Mouse (Mus musculus): ENCODE measurements around the gene Svep1. TPM values are rescaled to one million over a fixed set of nuclear protein-coding genes. Genes with fewer than 3 reads are reported as not detected.

Gene Svep1
- polyA plus RNA-seq, 2 experiments: 0.29 to 0.34 TPM

DNA sequence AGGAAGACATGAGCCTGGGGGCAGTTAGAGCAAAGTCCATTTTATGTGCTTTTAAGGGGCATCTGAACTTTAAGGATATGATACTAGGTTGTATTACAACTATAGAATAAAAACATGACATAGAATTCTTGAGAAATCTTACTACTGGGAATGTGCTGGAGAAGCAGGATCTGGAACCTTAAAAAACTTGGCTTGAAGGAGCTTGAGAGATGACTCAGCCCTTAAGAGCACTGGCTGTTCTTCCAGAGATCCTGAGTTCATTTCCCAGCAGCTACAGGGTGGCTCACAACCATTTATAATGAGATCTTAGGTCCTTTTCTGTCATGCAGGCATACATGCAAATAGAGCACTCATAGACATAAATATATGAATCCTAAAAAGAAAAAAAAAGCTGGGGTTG, 151.0 kb downstream of the Svep1 start:
- Histone ChIP-seq H3K27ac (no peak overlapping the region), H3K9ac (replicated peaks) (no peak overlapping the region), H3K4me2 (ENCODE audit: low read depth) (no peak overlapping the region), H3K27me3 (ENCODE audit: control insufficient read depth, insufficient read depth, low read length) (no peaks in the 10 kb centered on the region), H3K36me3 (replicated peaks; ENCODE audit: control insufficient read depth, insufficient read depth, low read depth) (no peaks in the 10 kb centered on the region), H3K9me3 (ENCODE audit: control insufficient read depth, low read length) (no peaks in the 10 kb centered on the region), H3K4me1 (replicated peaks; ENCODE audit: control insufficient read depth in 2 of 2, insufficient read depth in 2 of 2, low read length in 1 of 2) (no peaks in the 10 kb centered on the region), H3K4me3 (ENCODE audit: insufficient read depth in 1 of 2, low read depth in 2 of 2, low read length in 2 of 2) (no peak overlapping the region)
- DNase-seq (ENCODE audit: low read depth in 3 of 3, low spot score in 3 of 3): no peak
- no peak for TF ChIP-seq EP300 (IDR thresholded peaks at IDR 0.05; ENCODE audit: low read depth)
- no peak for ATAC-seq (ENCODE audit: insufficient read depth)

DNA sequence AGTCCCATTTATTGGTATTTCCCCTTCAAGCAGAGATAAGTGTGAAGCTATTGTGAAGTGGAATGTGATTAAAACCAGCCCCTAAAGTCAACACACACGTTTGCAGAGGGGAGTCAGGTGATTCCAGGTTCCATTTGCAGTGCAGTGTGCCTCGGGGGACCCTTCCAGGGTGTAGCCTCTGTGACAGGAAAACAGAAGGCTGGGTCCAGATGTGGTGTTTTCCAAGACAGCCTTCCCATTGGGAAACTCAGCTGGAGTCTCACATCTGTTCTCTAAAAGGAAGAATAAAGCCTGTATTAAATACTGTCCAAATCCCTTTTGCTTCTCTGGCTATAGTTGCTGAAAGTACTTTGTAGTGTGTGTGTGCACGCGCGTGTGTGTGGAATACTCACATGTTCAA, 152.2 kb downstream of the Svep1 start:
- Histone ChIP-seq H3K9me3 (ENCODE audit: control insufficient read depth, low read length) (no peaks in the 10 kb centered on the region), H3K4me2 (ENCODE audit: low read depth) (no peak overlapping the region), H3K27me3 (ENCODE audit: control insufficient read depth, insufficient read depth, low read length) (no peaks in the 10 kb centered on the region), H3K4me1 (replicated peaks; ENCODE audit: control insufficient read depth in 2 of 2, insufficient read depth in 2 of 2, low read length in 1 of 2) (no peaks in the 10 kb centered on the region), H3K9ac (replicated peaks) (no peak overlapping the region), H3K4me3 (ENCODE audit: insufficient read depth in 1 of 2, low read depth in 2 of 2, low read length in 2 of 2) (no peak overlapping the region), H3K27ac (no peak overlapping the region), H3K36me3 (replicated peaks; ENCODE audit: control insufficient read depth, insufficient read depth, low read depth) (no peaks in the 10 kb centered on the region)
- no peak for ATAC-seq (ENCODE audit: insufficient read depth)
- no peak for DNase-seq (ENCODE audit: low read depth in 3 of 3, low spot score in 3 of 3)
- TF ChIP-seq EP300 (IDR thresholded peaks at IDR 0.05; ENCODE audit: low read depth) (no peak), CTCF (IDR thresholded peaks at IDR 0.05; ENCODE audit: low read depth) (no peak)
- 60% methylated on average over 5 of the region's 5 CpGs for WGBS (ENCODE audit: insufficient replicate concordance)

DNA sequence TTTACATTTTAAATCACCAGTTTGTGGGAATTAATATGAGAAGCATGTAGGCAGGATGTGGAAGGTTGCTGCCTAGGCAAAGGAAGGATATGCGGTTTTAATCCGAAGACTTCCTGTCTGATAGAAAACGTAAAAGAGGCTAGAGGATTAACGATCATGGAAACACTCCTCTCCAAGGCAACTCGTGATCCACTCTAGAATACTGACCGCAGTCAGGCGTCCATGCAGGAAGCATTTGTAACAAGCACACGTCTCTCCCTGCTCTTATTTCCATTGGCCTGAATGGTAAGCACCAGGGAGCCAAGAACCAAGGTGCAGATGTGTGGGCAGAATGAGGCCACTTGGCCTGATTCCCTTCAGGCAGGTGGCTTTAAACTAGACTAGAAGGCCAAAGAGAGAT, 155.9 kb downstream of the Svep1 start:
- Histone ChIP-seq H3K9me3 (ENCODE audit: control insufficient read depth, low read length) (no peaks in the 10 kb centered on the region), H3K27ac (no peak overlapping the region), H3K4me2 (ENCODE audit: low read depth) (no peak overlapping the region), H3K36me3 (replicated peaks; ENCODE audit: control insufficient read depth, insufficient read depth, low read depth) (no peaks in the 10 kb centered on the region), H3K27me3 (ENCODE audit: control insufficient read depth, insufficient read depth, low read length) (no peaks in the 10 kb centered on the region), H3K9ac (replicated peaks) (no peak overlapping the region), H3K4me1 (replicated peaks; ENCODE audit: control insufficient read depth in 2 of 2, insufficient read depth in 2 of 2, low read length in 1 of 2) (no peaks in the 10 kb centered on the region), H3K4me3 (ENCODE audit: insufficient read depth in 1 of 2, low read depth in 2 of 2, low read length in 2 of 2) (no peak overlapping the region)
- DNase-seq (ENCODE audit: low read depth in 3 of 3, low spot score in 3 of 3): no peak
- 36% methylated on average over 8 of the region's 8 CpGs for WGBS (ENCODE audit: insufficient replicate concordance)
- no peak for ATAC-seq (ENCODE audit: insufficient read depth)
- TF ChIP-seq EP300 (IDR thresholded peaks at IDR 0.05; ENCODE audit: low read depth) (no peak), CTCF (IDR thresholded peaks at IDR 0.05; ENCODE audit: low read depth) (no peak)

DNA sequence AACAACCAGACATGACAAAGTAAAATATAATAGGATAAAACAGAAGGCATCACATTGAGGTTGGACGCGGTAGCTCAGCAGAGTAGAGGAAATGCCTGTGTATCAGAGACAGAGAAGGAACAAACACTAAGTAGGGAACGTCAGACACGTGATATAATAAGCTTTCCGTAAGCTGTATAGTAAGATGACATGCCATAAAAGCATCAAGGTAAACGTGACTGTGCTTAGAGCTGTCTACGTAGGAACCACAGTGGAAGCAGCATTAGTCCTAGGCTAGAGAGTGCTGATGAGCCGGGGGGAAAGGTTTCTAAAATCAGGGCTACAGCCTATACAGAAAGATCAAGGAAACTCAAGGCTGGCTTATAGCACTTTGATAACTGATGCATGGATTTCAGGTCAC, 156.4 kb downstream of the Svep1 start:
- H3K9ac ChIP-seq (replicated peaks): no peak overlapping the region
- no peaks in the 10 kb centered on the region for H3K36me3 ChIP-seq (replicated peaks; ENCODE audit: control insufficient read depth, insufficient read depth, low read depth)
- no peaks in the 10 kb centered on the region for H3K4me1 ChIP-seq (replicated peaks; ENCODE audit: control insufficient read depth in 2 of 2, insufficient read depth in 2 of 2, low read length in 1 of 2)
- TF ChIP-seq EP300 (IDR thresholded peaks at IDR 0.05; ENCODE audit: low read depth) (no peak), CTCF (IDR thresholded peaks at IDR 0.05; ENCODE audit: low read depth) (no peak)
- no peak overlapping the region for H3K4me2 ChIP-seq (ENCODE audit: low read depth)
- DNase-seq (ENCODE audit: low read depth in 3 of 3, low spot score in 3 of 3) (no peak), ATAC-seq (ENCODE audit: insufficient read depth) (no peak)
- 51% methylated on average over 8 of the region's 8 CpGs for WGBS (ENCODE audit: insufficient replicate concordance)
- no peak overlapping the region for H3K4me3 ChIP-seq (ENCODE audit: insufficient read depth in 1 of 2, low read depth in 2 of 2, low read length in 2 of 2)
- no peaks in the 10 kb centered on the region for H3K27me3 ChIP-seq (ENCODE audit: control insufficient read depth, insufficient read depth, low read length)
- H3K27ac ChIP-seq: no peak overlapping the region
- no peaks in the 10 kb centered on the region for H3K9me3 ChIP-seq (ENCODE audit: control insufficient read depth, low read length)

DNA sequence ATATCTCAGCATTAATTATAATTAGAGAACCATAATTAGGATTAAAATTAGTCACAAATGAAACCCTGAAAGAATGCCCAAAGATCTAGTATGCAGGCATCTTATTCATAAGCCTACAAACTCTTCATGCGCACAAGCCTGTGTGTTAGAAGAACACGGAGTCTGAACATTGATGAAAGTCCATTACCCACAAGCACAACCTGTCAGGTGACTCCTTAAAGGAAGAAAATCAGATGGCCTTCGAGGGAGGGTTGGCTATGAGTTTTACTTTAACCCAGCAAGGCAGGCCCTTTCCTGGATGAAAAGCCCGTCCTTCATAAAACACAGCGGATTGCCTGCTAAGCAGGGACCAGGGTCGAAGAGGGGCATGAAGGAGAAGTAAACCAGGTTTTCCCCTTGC, 161.8 kb downstream of the Svep1 start:
- ATAC-seq (ENCODE audit: insufficient read depth) (no peak), DNase-seq (ENCODE audit: low read depth in 3 of 3, low spot score in 3 of 3) (no peak)
- Histone ChIP-seq H3K9ac (replicated peaks) (no peak overlapping the region), H3K4me2 (ENCODE audit: low read depth) (no peak overlapping the region), H3K9me3 (ENCODE audit: control insufficient read depth, low read length) (no peaks in the 10 kb centered on the region), H3K36me3 (replicated peaks; ENCODE audit: control insufficient read depth, insufficient read depth, low read depth) (no peaks in the 10 kb centered on the region), H3K27me3 (ENCODE audit: control insufficient read depth, insufficient read depth, low read length) (no peaks in the 10 kb centered on the region), H3K27ac (no peak overlapping the region), H3K4me1 (replicated peaks; ENCODE audit: control insufficient read depth in 2 of 2, insufficient read depth in 2 of 2, low read length in 1 of 2) (no peaks in the 10 kb centered on the region), H3K4me3 (ENCODE audit: insufficient read depth in 1 of 2, low read depth in 2 of 2, low read length in 2 of 2) (no peak overlapping the region)
- TF ChIP-seq EP300 (IDR thresholded peaks at IDR 0.05; ENCODE audit: low read depth) (no peak), CTCF (IDR thresholded peaks at IDR 0.05; ENCODE audit: low read depth) (no peak)
- WGBS (ENCODE audit: insufficient replicate concordance): 70% methylated on average over 6 of the region's 6 CpGs

DNA sequence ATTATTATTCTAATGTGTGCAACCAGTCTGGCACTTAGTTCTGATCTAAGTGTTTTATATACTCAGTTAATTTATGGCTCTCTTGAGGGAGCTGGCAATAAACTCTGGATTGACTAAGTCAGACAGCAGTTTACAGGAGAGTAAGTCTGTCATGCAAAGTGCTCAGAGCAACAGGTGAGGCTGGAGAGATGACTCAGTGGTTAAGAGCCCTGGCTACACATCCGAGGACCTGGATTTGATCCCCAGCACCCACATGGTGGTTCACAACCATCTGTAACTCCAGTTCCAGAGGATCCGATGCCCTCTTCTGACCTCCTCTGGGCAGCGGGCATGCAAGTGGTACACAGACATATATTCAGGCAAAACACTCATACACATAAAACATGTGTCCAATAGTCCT, 162.3 kb downstream of the Svep1 start:
- H3K4me2 ChIP-seq (ENCODE audit: low read depth): no peak overlapping the region
- H3K9me3 ChIP-seq (ENCODE audit: control insufficient read depth, low read length): no peaks in the 10 kb centered on the region
- no peaks in the 10 kb centered on the region for H3K36me3 ChIP-seq (replicated peaks; ENCODE audit: control insufficient read depth, insufficient read depth, low read depth)
- H3K27ac ChIP-seq: no peak overlapping the region
- H3K27me3 ChIP-seq (ENCODE audit: control insufficient read depth, insufficient read depth, low read length): no peaks in the 10 kb centered on the region
- 83% methylated on average over 3 of the region's 3 CpGs for WGBS (ENCODE audit: insufficient replicate concordance)
- no peak for DNase-seq (ENCODE audit: low read depth in 3 of 3, low spot score in 3 of 3)
- H3K4me1 ChIP-seq (replicated peaks; ENCODE audit: control insufficient read depth in 2 of 2, insufficient read depth in 2 of 2, low read length in 1 of 2): no peaks in the 10 kb centered on the region
- TF ChIP-seq EP300 (IDR thresholded peaks at IDR 0.05; ENCODE audit: low read depth) (no peak), CTCF (IDR thresholded peaks at IDR 0.05; ENCODE audit: low read depth) (no peak)
- H3K9ac ChIP-seq (replicated peaks): no peak overlapping the region
- ATAC-seq (ENCODE audit: insufficient read depth): no peak
- no peak overlapping the region for H3K4me3 ChIP-seq (ENCODE audit: insufficient read depth in 1 of 2, low read depth in 2 of 2, low read length in 2 of 2)

Data from liver, embryonic 14.5 days (tissue).